Mouse (Mus musculus) frontal cortex, postnatal 10 days (tissue): ENCODE results near the gene Enthd1.

ENCODE experiments used
- DNase-seq, 2 experiments: peaks; one replicate each; pipeline ENCODE4 v3.0.0; 2022; ENCODE audit warnings: low spot score in 2 of 2, mixed read lengths in 1 of 2

Gene Enthd1

DNA sequence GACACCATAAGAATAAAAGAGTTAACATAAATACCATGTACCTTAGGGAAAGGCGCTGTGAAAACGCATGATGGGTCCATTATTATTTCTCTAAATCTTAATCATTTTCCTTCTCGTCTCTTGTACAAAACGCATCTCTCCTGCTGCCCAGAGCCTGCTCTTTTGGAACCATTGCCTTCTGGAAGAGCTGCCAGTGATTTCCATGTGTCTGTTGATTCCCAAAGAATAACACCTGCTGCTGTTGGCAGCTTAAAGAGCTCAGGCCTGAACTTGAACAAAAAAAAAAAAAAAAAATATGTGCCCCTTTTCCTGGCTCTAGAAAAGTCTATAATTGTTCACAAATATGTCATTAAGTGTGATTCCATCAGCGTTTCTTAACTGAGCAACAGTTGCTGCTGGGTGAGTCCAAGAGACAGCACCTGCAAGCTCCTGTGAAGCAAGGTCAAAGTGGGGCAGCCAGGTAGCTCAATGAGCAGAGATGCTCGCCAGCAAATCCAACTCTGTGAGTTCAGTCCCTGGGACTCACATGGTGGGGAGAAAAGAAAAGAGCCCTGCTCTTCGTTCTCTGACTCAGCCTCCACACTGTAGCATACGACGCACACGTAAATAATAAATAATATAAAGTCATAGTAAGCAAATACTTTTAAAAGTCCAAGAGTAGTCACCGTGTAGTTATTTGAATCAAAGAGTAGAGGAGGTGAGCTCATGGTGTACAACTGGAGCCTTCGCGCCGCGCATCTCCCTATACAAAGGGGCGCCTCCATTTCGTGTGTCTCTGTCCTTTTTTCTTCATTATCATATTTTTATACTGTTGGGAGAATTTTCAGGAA, 9.5 kb upstream of the Enthd1 start:
- no peak for DNase-seq

DNA sequence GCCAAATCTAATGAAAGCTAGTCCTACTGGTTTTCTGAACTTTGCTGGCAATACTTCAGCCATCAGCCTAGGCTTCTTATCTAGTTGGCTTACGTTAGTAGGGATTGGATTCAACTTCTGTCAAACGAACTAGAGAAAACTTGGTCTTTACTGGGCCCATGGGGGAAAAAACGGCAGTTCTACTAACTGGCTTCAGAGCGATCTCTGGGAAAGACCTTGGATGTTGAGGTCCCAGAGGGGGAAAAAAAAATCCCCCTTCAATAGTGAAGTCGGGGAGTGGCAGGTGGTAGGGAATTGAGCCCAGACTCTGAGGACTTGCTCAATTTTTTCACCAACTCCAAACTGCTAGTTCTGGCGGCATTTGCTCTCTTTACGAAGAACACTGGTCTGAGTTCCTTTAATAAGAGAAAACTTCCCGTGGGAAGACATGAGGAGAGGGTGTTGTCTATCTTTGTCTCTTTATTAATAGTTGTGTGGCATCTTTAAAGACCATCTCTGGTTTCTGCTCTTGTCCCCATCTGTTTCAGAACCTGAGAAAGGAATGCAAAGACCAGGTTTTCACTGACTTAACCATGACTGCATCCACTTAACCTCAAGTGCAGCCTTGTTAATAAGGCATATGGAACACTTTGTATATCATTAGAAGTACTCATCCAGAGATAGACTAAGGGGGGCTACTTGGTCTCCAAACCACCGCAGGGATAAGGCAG, 8.0 kb upstream of the Enthd1 start:
- no peak for DNase-seq

DNA sequence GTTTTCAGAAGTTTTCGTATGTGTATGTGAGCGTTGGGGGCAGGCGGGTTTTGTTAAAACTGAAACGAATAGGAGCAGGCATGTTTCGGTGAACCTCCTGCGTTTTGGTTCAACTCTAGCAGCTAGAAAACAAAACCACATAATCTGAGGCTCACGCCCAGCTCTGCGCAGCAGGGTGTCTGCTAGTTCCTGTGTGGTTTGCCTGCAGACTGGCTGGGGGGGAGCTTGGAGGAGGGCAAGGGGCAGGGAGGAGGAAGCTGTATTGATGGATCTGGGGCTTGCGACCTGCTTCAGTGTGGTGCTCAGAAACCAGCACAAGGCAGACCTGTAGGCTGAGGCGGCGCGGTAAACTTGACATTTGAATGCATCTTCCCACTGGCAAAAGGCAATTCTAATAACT, 7.3 kb upstream of the Enthd1 start, which contains the start of gene Grap2:
Gene Grap2, plus strand, starts transcription at position 304 of the 400 bp plus-strand sequence.
- DNase-seq = no peak

GRCm38 (mm10) chr15:80571611-80572010, 6.7 kb upstream of the Enthd1 start:
- DNase-seq = no peak

DNA sequence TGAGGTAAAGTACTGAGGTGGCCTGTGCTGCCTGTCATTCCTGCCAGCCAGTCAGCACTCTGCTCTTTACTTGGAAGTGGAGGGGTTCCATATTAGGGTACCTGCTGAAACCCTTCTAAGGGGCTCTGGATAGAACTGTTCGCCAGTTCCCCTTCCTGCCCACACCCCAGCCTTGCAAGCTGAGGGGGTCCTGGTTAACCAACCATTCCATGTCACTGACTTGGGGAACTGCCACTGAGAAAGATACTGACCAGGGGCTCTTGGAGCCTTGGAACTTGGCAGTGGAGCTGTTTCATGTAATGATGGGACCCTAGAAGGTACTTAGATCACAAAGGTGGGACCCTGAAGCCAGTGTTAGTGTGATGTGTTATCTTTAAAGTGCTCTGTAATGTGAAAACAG, 5.3 kb upstream of the Enthd1 start:
- no peak for DNase-seq

DNA sequence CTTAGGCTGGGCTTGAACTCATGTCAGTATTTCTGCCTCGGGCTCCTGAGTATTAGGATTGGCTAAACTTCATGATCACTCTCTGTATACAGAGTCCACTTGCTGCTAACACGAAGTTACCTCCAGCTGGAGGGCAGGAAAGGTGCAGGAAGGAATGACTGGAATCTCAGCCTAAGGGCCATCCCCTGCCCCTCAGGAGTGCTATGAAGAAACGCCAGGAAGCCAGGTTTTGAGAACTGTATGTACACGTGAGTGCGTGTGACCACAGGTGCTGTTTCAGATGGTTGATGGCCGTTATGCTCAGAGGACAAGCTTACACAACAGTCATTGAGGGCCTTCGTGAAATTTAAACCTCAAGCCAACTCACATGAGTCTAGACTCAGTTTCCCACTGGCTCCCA, 4.2 kb upstream of the Enthd1 start:
- DNase-seq = no peak

GRCm38 (mm10) chr15:80567731-80568130, 2.8 kb upstream of the Enthd1 start:
- DNase-seq = no peak

GRCm38 (mm10) chr15:80567139-80567538, 2.2 kb upstream of the Enthd1 start:
- no peak for DNase-seq

- DNase-seq = no peak
Measured at GRCm38 (mm10) chr15:80566696-80567095, 1.7 kb upstream of the Enthd1 start.

- DNase-seq = no peak
Measured at GRCm38 (mm10) chr15:80563634-80564208, 1.2 kb downstream of the Enthd1 start.

GRCm38 (mm10) chr15:80562446-80562845, 2.5 kb downstream of the Enthd1 start:
- DNase-seq = no peak

DNA sequence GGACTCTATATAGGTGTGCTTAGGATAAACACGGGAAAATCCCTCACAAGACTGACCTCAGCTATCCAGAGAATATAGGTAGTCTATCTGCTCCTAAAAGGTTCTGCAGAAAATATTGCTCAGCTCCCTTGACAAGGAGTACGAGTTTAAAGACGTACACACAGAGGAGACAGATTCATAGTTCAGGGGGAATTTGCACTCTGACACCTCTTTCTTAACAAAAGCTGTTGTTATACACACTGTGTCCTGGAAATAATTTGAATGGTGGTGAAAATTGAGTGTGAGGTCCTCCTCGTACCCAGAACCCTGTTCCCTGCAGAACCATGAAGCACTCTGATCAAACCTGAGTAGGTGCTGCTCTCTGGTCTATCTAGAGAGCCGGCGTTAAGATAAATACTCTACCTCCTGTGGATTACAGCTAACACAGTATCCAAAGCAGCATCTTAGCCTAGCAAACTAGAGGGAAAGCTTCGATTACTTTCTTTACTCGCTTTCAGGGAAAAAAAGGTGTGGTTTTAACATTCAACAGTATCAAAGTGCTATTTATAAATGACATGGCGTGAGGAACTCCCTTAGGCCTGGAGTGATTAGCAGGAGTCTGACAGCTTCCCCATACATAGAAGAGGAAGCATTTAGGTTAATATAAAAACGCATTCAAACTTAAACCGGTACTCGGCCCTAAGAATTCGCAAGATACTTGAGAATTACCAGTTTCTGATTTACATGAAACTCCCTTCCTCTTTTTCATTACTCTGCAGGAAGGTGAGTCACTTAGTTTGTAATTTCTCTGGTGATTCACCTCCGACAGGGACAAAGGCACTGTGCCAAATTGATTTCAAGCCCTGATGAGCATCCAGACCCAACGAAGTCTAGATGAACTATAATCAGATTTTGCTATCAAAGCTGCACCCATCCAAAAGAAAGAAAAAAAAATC, 4.0 kb downstream of the Enthd1 start:
- DNase-seq = no peak

DNA sequence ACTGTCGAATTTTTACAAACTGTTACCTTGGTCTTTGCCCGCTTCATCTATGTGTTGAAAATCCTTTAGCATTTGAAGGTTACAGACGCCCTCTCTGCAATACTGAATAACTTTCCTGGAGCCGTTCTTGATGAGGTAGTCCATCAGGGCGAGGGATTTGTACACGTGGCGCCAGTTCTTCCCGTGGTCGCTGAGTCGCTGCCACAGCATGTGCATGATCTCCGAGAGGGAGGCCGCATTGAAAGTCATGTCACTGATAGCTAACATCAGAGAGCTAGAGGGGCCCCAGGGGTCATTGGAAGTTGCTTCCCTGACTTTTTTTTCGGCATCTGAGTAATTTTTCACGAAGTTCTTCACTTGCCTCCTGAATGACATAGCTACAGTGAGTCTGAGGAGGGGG, 5.0 kb downstream of the Enthd1 start:
- DNase-seq = no peak

- DNase-seq = no peak
Measured at GRCm38 (mm10) chr15:80559534-80559933, 5.4 kb downstream of the Enthd1 start.

DNA sequence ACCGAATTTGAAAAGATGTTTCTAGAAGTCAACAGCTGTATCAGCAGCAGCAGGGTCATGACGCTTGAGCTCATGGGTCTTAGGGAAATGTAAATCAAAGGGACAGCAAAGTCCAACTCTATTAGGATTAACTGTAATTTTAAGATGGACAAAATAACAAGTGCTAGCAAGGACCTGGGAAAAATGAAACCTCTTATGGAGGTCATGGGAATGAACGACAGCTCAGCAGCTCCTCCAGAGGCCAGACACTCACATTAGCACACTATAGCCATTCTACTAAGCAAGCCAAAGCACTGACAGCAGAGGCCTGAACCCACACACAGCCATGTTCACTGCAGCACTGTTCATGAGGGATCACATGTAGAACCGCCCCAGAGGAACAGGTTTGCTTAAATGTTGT, 7.2 kb downstream of the Enthd1 start:
- no peak for DNase-seq

DNA sequence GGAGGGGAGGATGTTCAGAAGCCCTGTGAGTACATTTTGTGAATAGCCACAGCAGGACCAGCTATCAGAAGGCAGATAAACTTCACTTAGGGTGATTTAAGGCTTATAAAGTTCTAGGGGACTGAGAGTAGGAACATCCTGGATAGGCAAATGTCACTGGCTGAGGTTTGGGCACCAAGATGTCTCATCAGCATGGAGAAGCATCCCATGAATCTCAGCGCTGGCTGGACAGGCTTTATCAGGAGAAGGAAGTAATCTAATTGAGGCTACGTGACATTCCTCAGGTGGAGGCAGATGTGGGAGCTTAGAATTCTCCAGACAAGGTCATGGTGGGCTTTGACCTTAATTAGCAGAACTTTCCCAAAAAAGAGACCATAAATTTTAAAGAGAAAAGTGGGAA, 8.9 kb downstream of the Enthd1 start:
- DNase-seq = no peak

- DNase-seq = no peak
Measured at GRCm38 (mm10) chr15:80554860-80555822, 9.8 kb downstream of the Enthd1 start.

GRCm38 (mm10) chr15:80545430-80545829, 19.5 kb downstream of the Enthd1 start:
- DNase-seq = no peak

DNA sequence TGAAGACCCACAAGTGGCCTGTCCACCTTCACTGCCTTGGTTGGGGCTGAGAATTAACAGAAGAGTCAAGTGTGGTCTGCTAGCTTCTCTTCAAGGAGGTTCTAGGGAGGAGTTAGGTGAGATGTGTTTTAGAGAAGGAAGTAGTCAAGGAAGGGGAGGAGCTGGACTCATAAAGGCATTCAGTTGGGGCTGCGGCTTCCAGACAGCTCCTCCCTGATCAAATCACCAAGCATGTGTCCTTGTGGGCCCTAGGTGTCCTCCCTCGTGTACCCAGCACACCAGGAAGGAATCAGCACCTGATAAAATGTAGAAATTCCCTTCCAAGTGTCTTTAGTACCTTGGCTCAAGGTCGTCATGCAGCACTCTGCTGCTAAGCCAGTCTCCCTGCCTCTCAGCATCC, 20.8 kb downstream of the Enthd1 start:
- no peak for DNase-seq

- no peak for DNase-seq
Measured at GRCm38 (mm10) chr15:80538671-80539340, 26.1 kb downstream of the Enthd1 start.
